Mouse (Mus musculus) brown adipose tissue, adult 24 weeks (tissue): ENCODE measurements at regions not wholly inside any gene's neighbourhood (a gene's known extent, or its start where the extent isn't known, plus 50 kb on each side); places are given as distances from the start of the nearest gene placed in this dataset.

Source experiments
- H3K27ac ChIP-seq: fragments of 200-500 bp; replicated peaks from 2 replicates; pipeline ENCODE4 v1.5.1; 2012; ENCODE audit warnings: low read depth, mild to moderate bottlenecking, low read length
- H3K4me1 ChIP-seq: fragments of 200-500 bp; 2 replicates; pipeline ENCODE4 v1.6.1; 2012; ENCODE audit warnings: low read length, mixed read lengths; ENCODE audit not compliant: control insufficient read depth, insufficient read depth, insufficient read length
- H3K4me3 ChIP-seq: fragments of 200-500 bp; 2 replicates; pipeline ENCODE4 v1.5.1; 2012; ENCODE audit warnings: low read depth, mild to moderate bottlenecking, low read length, moderate library complexity; ENCODE audit not compliant: insufficient read depth

DNA sequence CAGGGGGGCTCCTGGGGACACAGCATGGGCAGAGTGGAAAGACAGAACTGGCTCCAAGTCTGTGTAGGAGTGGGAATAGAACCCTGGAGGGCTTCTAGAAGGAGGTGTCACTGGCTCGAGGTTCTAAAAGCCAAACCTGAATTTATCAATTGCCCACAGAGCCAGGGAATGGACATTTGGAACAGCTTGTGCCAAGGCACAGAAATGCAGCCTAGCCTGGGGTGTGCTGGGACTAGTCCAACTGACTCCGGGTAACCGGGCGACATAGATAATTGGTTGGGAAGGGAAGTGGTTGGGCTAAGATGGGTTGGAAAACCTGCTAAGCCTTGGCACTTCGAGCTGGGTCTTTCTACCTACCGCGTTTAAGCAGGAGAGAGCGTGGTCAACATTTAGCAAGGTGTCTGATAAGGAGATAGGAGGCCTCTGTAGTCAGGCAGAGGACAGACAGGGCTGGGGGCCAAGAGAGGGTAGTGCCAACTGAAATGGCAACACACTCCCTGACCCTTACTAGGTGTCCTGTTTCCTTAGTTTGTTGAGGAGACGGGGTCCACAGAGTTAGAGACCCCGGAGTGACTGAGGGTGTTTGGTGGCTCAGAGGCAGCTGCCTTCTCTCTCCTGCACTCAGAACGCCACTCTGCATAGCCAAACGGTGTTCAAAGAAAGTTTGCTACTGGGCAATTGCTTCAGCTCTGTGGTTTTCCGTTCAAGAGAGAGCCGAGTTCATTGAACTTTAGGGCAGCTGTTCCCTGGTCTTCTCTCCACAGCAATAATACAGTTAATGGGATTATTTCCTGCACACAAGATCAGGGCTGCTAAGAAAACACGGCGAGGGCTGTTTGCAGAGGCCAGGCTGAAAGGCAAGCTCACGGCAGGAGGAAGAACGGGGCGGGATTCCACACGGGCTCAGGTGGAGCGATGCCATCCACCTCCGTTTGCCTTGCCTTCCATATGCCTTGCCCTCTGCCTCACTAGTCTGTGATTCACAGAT, 138.3 kb upstream of the 1600014C23Rik start:
- Histone ChIP-seq H3K4me3 (no peak overlapping the region), H3K27ac (no peak overlapping the region), H3K4me1 (peaks cover 7% of the 10 kb centered on the region)

DNA sequence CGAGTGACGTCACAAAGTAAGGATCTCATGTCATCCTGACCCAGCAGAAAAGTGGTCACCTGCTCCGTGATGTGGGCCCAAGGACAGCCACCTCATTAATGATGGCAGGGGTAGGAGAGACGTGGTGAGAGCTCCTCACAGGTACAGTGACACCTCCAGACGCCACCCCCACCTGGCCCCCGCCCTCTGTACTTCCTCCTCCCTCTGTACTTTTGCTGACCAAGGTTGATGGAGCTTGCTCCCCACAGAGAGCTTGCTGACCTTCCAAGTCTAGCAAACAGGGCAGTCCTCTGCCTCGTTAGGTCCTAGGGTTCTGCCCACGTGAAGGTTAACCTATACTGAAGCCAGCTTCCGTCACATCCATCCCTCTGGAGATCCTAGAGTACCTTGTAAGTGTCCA, 137.4 kb upstream of the 1600014C23Rik start:
- Histone ChIP-seq H3K4me1 (peaks cover 11% of the 10 kb centered on the region), H3K4me3 (no peak overlapping the region), H3K27ac (no peak overlapping the region)

DNA sequence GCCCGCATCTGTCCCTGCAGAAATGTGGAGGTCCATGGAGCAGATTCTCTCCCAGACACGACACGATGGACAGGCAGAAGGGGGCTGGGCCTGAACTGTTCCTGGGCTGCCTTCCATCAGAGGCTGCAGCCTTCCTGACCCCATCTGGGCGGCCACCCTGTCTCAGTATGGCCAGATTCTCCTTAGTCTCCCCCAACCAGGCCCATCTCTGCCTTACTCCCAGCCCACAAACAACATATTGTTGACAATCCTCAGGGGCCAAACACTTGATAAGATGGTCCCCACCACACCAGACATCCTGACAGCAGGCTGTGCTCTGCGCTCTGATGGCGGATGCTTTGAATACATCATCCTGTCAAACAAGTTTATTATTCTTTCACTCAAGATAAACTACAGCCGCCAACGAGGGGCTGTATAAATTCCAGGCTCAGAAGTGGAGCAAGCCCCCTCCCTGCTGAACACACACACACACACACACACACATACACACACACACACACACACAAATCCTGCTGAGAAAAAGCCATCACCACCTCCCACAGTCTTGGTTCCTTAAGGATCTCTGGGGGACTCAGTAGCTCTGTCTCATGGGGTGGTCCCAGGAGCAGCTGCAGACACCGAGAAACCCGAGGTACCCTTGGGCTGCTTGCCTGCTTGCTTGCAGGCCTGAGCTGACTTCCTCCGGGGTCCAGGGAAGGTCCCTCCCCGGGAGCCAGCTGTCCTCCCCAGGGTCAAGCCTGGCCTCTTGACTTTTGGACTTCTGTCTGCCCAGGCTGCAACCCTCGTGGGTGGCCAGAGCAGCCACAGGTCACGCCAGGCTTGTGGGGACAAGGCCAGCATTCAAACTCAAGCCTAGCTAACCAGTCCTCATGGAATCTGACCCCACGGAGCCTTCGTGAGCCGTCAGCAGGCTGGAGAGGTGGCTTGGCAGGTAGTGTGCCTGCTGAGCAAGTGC, 135.6 kb upstream of the 1600014C23Rik start:
- Histone ChIP-seq H3K4me3 (no peak overlapping the region), H3K27ac (no peak overlapping the region)

DNA sequence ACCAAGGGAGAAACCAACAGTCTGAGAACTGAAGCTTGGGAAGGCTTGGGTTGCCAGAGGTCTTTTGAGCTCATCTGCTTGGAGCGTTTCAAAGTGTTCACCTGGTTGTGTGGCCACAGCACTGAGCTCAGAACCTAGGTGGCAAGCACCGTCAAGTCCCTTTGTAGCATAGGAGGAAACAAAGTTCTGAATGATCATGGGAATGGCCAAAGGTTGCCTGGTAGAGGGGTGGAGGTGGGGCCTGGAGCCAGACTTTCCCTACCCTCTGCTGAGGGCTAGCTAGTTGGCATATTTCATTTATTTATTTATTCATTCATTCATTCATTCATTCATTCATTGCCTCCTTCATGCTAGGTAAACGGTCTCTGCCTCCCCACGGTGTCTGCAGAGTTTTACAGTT, 134.9 kb upstream of the 1600014C23Rik start:
- no peak overlapping the region for H3K27ac ChIP-seq

More for the DNA sequence above, 135.6 kb upstream of the 1600014C23Rik start:
- peaks cover 15% of the 10 kb centered on the region for H3K4me1 ChIP-seq

DNA sequence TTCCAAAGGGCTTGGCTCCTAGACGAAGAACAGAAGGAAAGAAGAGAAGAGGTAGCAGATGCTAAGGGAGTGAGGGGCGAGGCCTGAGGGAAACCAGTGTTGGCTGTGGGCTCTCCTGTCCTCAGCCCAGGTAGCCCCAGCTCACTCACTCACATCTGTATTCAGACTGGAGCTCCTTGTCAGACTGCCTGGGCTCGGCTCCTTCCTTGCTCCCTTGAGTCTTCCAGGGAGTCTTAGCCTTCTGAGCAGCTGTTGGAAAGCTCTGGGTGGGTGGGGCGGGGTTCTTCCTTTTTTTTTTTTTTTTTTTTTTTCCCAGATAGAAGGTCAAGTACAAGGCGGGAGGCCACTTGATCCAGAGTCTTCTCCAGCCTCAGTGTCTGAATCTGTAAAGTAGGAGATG, 134.1 kb upstream of the 1600014C23Rik start:
- Histone ChIP-seq H3K27ac (no peak overlapping the region), H3K4me1 (peaks cover 15% of the 10 kb centered on the region), H3K4me3 (no peak overlapping the region)

More for the DNA sequence above, 134.9 kb upstream of the 1600014C23Rik start:
- no peak overlapping the region for H3K4me3 ChIP-seq
- H3K4me1 ChIP-seq, result peaks cover 15% of the 10 kb centered on the region

DNA sequence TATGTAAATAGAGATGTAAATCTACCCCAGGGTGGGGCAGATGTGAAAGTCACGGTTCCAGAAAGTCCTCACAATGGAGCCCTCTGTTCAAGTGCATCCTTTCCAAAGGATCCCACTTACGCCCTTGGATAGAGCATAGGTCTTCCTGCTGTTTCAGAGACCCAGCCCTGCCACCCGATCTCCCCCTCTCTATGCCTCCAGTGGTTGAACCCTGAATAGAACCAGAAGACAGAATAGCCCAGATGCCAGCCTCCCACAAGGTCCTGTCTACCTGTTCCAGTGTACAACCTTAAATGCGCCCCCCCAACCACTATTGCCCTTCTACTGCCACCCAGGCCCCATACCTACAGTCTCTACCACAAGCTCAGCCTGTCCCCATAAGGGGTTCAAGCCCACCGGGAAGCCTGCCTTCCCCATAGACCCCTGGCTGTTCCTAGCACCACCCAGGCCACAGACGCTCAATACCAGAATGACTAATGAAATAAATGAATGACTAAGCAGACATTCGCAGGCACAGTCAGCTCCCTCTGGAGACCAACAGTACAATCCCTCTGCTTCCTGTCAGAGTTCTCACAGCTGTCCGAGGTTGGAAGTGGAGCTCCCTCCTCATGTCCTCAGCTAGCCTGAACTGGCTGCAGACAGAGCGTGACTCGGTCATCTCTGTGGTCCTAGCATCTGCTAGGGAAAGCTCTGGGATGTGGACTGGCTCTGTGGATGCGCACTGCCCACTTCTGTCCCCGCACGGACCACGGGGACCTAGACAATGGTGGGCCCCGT, 133.4 kb upstream of the 1600014C23Rik start:
- H3K27ac ChIP-seq, result no peak overlapping the region
- peaks cover 15% of the 10 kb centered on the region for H3K4me1 ChIP-seq
- H3K4me3 ChIP-seq, result no peak overlapping the region

DNA sequence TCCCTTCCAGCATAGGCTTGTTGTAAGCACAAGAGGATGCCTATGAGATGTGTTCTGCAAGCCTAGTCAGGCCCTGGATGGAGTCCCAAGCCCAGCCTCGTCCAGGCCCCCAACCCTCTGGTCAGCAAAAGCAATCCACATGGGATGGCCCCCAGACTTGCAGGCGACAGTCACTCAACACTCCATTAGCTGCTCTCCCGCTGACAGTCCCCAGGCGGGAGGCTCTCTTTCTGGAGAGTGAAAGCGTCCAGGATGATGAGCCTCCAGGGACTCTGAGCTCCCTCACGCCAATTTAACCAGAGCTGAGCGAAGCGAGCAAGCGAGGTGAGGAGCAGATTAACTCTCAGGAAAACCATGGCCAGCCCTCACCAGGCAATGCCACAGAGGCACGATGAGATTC, 132.7 kb upstream of the 1600014C23Rik start:
- Histone ChIP-seq H3K4me3 (no peak overlapping the region), H3K4me1 (peaks cover 15% of the 10 kb centered on the region), H3K27ac (no peak overlapping the region)

DNA sequence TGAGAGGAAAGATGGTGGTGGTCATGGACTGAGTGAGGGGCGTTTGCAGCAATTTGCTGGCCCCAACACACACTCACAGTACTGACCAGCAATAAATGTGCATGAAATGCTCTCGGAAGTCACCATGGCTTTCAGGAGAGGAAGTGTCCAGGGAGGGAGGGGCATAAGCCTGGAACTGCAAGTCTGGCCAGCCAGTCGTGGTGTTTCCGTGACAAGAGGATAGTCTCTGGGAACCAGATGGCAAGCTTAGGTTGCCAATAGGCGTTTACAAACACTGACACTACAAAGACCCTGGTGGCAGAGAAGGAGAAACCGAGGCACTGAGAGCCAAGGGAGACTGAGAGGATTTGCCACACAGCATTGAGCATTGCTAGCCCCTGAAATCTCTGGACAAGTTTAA, 132.3 kb upstream of the 1600014C23Rik start:
- H3K4me3 ChIP-seq, result no peak overlapping the region
- peaks cover 15% of the 10 kb centered on the region for H3K4me1 ChIP-seq
- no peak overlapping the region for H3K27ac ChIP-seq

DNA sequence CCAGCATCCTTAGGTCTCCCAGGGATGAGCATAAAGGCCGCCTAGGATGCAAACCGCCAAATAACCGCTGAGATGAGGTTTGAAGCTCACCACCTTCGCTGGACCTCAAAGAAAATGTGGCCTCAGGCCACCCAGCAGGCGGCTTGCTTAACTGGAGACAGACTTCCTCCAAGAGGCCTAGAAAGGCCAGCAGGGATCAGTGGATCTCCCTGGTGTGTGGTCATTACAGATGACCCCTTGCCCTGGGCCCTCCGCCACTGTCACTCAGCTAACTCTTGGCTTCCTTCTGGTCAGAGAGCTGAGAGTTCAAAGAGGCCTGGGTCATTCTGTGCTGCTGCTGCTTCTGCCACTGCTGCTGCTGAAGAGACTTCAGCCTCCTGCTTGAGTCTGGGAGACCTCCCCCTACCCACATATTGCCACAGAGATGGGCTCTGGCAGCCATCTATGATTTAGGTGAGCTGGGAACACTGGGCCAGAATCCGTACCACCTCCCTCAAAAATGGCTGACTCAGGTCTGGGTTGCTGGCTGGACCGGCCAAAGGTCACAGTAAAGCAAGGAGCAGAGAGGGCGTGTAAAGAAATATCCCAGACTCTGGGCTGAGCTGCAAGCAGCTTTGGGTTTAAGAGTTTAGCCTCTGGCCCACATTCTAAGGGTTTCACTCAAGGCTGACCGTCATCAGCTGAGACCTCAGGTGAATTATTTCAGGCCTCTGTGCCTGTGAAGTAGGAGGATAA, 130.0 kb upstream of the 1600014C23Rik start:
- peaks cover 15% of the 10 kb centered on the region for H3K4me1 ChIP-seq
- 0 out of 2 replicates have a peak overlapping the region, but pooled peaks have one; percentile 35 for H3K27ac ChIP-seq
- no peak overlapping the region for H3K4me3 ChIP-seq

DNA sequence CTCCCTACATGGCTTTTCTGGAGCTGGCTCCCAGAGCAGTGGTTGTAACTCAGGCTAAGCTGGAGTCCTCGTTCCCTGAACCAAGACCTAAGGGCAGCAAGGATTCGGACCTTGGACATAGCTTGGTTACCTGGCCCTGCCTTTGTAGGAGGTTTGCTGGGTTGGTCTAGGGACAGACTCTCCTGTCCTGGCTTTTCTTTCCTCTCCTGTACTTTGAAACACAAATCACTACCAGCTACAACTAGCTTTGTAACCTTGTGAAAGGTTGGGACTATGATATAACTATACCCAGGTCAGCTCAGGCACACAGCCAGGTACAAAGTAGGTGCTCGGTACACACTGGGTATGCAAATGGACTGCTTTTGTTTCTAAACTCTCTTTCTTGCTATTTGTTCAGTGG, 129.4 kb upstream of the 1600014C23Rik start:
- H3K4me1 ChIP-seq, result peaks cover 15% of the 10 kb centered on the region
- H3K27ac ChIP-seq, result no peak overlapping the region
- H3K4me3 ChIP-seq, result no peak overlapping the region

DNA sequence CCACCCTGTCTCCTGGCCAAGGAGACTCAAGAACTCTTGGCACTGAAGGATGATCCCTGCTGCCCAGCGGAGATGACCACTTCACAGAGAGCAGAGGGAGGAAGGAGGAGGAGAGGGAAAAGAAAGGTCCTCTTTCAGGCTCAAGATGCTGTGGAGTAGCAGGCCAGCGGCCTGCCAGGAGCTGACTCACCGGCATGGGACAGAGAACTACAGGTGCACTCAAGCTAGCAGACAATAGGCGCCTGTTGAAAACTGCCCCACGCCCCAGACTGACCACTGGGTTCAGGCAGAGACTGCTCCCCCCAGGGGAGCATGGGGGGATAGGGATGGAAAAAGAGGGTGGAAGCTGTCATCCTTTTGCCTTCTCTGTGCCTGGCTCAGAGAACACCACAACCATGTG, 125.8 kb upstream of the 1600014C23Rik start:
- no peak overlapping the region for H3K27ac ChIP-seq
- no peak overlapping the region for H3K4me3 ChIP-seq
- no peaks in the 10 kb centered on the region; the same call in 1 of the 2 replicates for H3K4me1 ChIP-seq

DNA sequence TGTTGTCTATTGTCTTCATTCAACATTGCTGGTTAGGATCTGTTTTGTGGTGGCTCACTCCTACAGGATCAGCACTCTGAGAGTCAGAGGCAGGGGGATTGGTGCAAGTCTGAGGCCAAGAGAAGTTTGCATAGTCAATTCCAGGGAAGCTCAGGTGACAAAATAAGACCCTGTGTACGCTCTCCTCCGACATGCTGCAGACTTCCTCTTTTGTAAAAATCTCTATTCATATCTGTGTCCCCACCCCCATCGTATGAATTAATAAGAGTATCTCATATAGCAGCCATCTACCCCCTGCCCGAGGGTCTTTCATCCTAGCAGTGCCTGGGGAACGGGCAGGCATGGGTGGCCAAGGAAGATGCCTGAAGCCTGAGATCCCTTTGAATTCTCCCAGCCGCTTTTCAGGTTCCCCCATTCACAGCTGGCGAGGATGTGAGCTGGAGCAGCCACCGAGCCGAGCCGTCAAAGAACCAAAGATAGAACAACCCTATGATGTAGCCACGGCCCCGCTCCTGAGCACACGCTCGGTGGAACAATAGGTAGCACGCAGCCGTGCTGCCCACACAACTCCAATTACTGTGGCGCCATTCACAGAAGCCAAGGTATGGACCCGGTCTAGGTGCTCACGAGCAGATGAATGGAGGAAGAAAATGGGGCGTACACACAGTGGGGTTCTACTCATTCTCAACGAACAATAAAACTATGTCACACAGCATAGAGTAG, 120.4 kb upstream of the 1600014C23Rik start:
- H3K4me1 ChIP-seq, result no peaks in the 10 kb centered on the region
- no peak overlapping the region for H3K4me3 ChIP-seq
- no peak overlapping the region for H3K27ac ChIP-seq

DNA sequence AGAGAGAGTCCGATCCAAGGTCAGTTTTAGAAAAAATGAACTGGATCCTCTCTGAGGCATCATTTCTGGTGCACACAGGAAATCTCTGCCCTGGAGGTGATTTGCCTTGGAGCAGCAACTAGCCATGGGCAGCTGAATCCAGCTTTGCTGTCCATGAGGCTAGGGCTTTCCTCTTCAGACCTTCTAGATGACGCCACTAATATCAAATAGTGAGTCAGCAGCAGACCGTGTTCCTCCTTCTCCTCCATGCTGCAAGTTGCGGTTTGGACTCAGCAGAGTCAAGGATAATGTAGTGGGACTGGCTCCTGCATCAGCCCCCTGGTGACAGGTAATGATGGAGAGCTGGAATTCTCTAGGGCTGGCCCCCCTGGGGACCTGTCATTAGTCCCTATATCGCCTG, 118.8 kb upstream of the 1600014C23Rik start:
- Histone ChIP-seq H3K27ac (no peak overlapping the region), H3K4me1 (0 out of 2 replicates have a peak, but pooled peaks cover 6% of the 10 kb centered on the region), H3K4me3 (no peak overlapping the region)
